Mouse (Mus musculus): Measurements from ENCODE around the gene Fkbp7. TPM values are rescaled to one million over a fixed set of nuclear protein-coding genes. Genes with fewer than 3 reads are reported as not detected.
A peak's percentile ranks its signal among the peaks of the same experiment; 100 is the strongest.

The Fkbp7 gene
- total RNA-seq (2021) = 1 to 10 TPM; 5.0 to 6.1 TPM
- long read RNA-seq, experiment 1, partial matches to known transcripts = 0 of 4 reads
- long read RNA-seq, experiment 1, other reads (novel, unspliced or antisense) = 2 of 4 reads
- long read RNA-seq, experiment 2, partial matches to known transcripts = 0 of 2 reads
- long read RNA-seq, experiment 2, other reads (novel, unspliced or antisense) = 1 of 2 reads

DNA sequence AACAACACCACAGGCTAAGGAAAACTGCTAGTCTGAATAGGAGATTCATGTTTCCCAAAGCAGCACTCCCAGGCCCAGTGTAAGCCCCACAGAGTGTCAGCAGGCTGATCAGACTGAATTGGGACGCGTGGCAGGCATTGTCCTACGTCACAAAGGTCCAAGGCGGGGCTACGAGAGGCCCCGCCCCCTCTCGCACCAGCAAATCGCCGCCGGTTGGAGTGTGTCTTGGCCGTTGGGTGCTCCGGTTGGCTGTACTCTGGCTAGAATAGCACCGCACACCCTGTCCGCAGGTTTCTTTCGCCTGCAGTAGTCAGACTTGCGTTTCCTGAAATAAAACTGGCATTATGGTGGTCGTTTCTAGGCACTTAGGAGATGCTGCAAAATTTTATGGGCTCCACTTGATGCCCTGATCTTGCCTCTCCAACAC lies at the start of gene Fkbp7:
Gene Fkbp7 (minus strand): TSS at position 151 of the 427 bp plus-strand sequence.
- H3K27ac ChIP-seq = peak within 1 kb of the TSS; percentile 77
- H3K4me3 ChIP-seq = peak within 1 kb of the TSS; percentile 65
- DNase-seq (ENCODE audit: low spot score in 2 of 2) = peak; percentile 89
- TF ChIP-seq CTCF (conservative IDR thresholded peaks at IDR 0.05) = no peak

DNA sequence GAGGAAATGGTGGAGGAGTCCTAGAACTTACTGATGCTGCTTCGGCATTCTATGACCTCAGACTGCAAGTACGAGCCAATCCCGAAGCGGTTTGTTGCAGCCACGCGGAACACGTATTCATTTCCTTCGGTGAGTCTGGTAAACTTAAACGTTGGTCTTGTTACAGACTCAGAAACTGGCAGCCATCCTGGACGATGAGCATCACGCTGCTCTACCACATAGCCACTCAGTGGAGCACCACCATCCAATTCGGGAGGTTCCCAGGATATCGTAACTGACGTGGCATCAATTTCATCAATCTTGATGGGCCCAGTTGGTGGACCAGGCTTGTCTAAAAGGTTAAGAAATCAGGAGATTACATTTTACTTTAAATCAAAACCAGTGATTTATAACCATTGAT lies 46.7 kb upstream of the Fkbp7 start:
- TF ChIP-seq CTCF (conservative IDR thresholded peaks at IDR 0.05) = no peak
- H3K27ac ChIP-seq = no peak overlapping the region
- no peak for DNase-seq (ENCODE audit: low spot score in 2 of 2)
- no peak overlapping the region for H3K4me3 ChIP-seq

DNA sequence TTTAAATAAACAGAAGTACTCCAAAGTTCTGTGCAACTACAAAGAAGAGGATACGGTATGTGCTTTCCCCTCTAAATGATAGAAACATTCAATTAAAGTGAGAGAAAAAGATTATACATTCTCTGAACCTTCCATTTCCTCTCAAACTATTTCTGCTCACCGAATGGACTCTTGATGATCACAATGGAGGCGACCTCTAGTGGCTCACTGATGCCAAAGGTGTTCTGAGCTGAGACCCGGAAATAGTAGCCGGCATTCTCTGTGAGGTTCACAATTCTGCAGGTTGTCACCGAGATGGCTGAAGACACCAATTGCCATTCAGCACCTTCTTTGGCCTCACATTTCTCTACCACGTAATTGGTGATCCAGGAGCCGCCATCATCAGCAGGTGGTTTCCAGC lies 42.1 kb upstream of the Fkbp7 start:
- Histone ChIP-seq H3K27ac (no peak overlapping the region), H3K4me3 (no peak overlapping the region)
- no peak for DNase-seq (ENCODE audit: low spot score in 2 of 2)
- peak; percentile 41 for TF ChIP-seq CTCF (conservative IDR thresholded peaks at IDR 0.05)

DNA sequence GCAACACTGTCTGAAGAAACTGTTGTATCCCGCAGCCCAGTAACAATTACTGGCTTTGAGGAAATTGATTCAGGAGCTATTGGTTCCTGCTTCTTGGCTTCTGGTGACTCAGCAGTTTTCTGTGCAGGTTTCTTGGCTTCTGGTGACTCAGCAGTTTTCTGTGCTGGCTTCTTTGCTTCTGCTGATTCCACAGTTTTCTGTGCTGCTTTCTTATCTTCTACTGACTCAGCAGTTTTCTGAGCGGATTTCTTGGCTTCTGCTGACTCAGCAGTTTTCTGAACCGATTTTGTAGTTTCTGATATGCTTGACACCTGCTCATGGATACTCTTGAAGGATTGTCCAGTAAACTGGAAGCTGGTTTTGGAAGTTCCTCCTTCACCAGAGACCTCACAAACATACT lies 35.6 kb upstream of the Fkbp7 start:
- TF ChIP-seq CTCF (conservative IDR thresholded peaks at IDR 0.05) = no peak
- Histone ChIP-seq H3K27ac (no peak overlapping the region), H3K4me3 (no peak overlapping the region)
- no peak for DNase-seq (ENCODE audit: low spot score in 2 of 2)

DNA sequence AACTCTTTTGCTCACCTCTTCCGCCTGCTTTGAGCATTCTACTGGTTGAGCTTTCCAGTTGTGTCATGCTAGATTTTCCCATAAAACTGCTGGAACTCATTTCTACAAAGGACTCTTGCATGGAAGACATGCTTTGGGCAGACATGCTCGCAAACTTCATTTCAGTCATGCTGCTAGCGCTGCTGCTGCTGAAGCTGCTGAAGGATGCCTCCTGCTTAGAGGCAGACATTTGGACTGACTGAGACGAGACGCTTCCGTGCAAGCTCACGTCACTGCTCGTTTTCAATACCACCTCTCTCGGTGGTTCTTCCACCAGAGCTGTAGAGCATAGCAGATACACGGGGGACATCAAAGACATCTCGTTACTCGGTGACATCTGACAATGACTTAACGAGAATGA lies 32.7 kb upstream of the Fkbp7 start:
- DNase-seq (ENCODE audit: low spot score in 2 of 2) = no peak
- no peak overlapping the region for H3K27ac ChIP-seq
- TF ChIP-seq CTCF (conservative IDR thresholded peaks at IDR 0.05) = no peak
- no peak overlapping the region for H3K4me3 ChIP-seq

DNA sequence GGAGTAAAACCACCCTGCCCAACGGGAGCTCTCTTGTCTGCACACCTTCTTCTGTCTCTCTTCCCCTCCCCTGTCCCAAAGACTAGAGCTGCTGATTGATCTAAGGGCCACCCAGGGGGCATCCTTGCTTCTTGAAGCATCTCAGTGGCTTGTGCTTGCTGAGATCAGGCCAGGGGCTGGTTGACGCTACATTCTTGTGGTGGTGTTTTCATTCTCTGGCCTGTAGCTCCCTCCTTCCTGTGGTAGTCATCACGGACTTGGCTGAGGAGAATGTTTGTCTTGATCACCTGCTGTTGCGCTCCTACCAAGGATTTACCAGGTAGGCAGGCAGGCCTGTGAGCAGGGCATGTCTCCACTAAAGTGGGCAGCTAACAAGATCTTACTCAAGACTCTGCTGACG lies 29.8 kb upstream of the Fkbp7 start:
- no peak for TF ChIP-seq CTCF (conservative IDR thresholded peaks at IDR 0.05)
- DNase-seq (ENCODE audit: low spot score in 2 of 2) = no peak

DNA sequence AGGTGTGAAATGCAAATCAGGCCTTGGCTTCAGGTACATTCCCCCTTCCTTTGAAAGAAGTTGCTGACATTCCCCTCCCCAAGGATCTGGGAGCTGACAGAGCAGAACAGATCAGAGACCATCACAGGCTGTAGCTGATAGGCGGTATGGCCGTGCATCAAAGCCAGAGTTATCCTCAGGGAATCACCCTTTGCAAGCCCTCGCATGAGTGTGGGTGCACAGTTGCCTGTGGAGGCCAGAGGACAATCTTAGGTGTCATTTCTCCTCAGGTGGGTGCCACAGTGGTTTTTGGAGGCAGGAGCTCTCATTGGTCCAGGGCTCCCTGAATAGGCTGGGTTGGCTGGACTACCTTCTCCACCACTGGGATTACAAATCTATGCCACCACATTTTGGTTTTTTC lies 29.3 kb upstream of the Fkbp7 start:
- no peak overlapping the region for H3K27ac ChIP-seq
- no peak overlapping the region for H3K4me3 ChIP-seq
- no peak for TF ChIP-seq CTCF (conservative IDR thresholded peaks at IDR 0.05)
- no peak for DNase-seq (ENCODE audit: low spot score in 2 of 2)

More for the DNA sequence above, 29.8 kb upstream of the Fkbp7 start:
- H3K4me3 ChIP-seq = no peak overlapping the region
- H3K27ac ChIP-seq = no peak overlapping the region

DNA sequence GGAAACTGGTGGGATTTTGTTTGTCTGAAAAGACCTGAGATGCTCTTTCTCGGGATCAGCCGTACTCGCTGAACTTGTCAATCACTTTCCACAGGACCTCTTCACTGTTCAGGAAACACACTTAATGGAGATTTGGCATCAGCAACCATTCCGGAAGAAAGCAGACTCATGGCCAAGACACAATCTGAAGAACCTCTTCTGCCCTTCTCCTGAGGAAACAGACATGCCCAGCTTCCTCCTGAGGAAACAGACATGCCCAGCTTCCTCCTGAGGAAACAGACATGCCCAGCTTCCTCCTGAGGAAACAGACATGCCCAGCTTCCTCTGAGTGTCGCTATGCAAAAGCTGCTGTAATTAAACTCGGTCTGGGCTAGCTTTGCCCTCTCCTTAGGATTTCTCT lies 22.4 kb upstream of the Fkbp7 start:
- DNase-seq (ENCODE audit: low spot score in 2 of 2) = no peak
- H3K27ac ChIP-seq = no peak overlapping the region
- TF ChIP-seq CTCF (conservative IDR thresholded peaks at IDR 0.05) = no peak
- no peak overlapping the region for H3K4me3 ChIP-seq

DNA sequence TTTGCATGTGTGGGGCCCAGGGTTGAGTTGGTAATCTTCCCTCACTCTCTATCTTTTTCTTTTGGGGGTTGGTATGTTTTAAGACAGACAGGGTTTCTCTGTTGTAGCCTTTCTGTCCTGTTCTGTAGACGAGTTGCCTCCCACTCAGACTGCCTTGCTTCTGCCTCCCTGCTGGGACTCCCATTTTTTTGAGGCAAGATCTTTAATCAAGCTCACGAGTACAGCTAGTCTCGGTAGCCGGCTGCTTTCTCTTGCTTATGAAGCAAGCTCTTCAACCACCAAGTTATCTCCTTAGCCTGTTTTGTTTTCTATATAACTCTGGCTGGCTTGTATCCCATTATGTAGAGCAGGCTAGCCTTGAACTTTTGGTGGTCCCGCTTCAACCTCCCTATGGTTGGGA lies 20.8 kb upstream of the Fkbp7 start:
- H3K4me3 ChIP-seq = no peak overlapping the region
- DNase-seq (ENCODE audit: low spot score in 2 of 2) = no peak
- no peak overlapping the region for H3K27ac ChIP-seq
- TF ChIP-seq CTCF (conservative IDR thresholded peaks at IDR 0.05) = no peak

DNA sequence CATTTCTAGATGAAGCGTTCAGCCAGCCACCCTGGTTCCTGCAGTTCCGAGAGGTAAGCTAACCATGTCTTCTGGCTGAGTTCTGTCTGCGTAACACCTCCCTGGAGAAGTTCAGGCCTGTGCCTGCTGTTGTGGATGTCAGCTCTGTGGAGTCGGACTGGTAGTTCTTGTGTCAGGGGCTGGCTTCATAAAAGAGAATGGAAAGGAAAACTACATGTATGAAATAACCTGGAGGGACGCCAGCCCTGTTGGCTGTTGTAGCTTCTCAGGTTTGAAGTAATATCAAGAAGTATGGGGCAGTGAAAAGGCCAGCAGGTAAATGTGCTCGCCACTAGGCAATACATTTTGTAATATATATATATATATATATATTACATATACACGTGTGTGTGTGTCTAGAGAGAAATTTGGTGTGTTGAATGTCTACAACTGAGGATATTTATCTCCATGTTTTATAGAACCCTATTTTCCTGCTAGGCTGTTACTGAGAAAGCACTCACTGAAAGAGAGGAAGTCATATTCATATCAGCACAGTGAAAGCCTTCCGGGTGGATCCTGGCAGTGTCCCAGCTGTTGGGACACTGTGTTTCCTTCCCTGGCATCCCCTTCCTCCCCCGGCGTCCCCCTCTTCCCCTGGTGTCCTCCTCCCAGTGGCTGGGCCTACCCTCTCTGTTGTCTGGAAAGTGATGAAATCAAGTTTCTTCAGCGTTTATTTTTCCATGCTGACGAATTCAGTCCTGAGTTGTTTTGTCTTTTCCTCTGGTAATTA lies 17.7 kb upstream of the Fkbp7 start:
- DNase-seq (ENCODE audit: low spot score in 2 of 2) = no peak
- no peak for TF ChIP-seq CTCF (conservative IDR thresholded peaks at IDR 0.05)
- Histone ChIP-seq H3K27ac (no peak overlapping the region), H3K4me3 (no peak overlapping the region)

DNA sequence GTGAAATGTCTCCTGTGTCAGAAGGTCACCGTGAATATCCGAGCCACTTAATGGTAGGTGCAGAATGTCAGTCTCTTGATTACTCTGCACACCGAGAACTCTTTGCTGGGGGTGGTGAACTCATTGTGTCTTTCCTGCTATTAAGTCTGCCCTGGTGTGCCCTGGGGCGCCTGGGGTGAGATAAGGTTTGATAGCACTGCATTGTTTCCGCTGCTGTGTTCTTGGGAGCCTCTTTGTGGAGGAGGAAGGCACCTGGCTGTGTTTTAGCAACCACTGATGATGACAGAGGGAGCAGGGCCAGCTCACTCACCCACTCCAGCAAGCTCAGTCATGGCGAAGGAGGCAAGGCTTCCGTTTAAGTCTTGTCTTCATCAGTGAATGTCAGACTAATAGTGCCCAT lies 15.2 kb upstream of the Fkbp7 start:
- TF ChIP-seq CTCF (conservative IDR thresholded peaks at IDR 0.05) = no peak
- no peak overlapping the region for H3K27ac ChIP-seq
- no peak overlapping the region for H3K4me3 ChIP-seq
- no peak for DNase-seq (ENCODE audit: low spot score in 2 of 2)

DNA sequence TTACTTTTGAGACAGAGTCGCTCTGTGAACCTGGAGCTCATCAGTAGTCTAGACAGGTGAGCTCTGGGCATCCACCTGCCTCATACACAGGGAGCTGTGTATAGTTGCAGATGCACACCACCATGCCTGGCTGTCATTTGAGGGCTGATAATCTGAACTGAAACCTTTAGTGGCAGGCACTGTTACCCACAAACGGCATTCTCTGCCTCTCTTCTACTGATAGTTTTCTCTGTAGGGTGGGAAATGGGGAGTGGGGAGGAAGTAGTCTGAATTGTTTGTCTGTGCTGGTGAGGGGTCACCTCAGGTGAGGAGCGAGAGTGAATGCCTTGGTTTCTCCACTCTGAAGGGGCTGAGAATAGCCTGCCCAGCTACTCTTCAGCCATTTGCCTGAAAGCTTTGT lies 14.7 kb upstream of the Fkbp7 start:
- no peak for DNase-seq (ENCODE audit: low spot score in 2 of 2)
- no peak overlapping the region for H3K4me3 ChIP-seq
- H3K27ac ChIP-seq = no peak overlapping the region
- TF ChIP-seq CTCF (conservative IDR thresholded peaks at IDR 0.05) = no peak

DNA sequence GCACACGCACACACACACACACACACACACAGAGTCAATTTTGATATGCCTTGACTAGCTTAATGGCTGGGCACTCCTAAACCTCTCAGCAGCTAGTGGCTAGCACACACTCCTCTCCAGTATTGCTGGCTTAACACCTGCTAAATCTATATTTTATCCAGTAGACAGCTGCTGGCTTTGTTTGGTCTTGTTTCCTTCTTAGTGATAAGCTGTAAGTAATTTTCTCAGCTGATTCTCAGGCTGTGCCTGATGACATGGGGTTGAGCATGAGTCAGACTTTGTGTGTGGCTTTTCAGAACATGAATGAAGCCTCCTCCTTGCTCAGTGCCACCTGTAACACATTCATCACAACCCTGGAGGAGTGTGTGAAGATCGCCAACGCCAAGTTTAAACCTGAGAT lies 14.1 kb upstream of the Fkbp7 start:
- Histone ChIP-seq H3K4me3 (no peak overlapping the region), H3K27ac (no peak overlapping the region)
- no peak for DNase-seq (ENCODE audit: low spot score in 2 of 2)
- no peak for TF ChIP-seq CTCF (conservative IDR thresholded peaks at IDR 0.05)

DNA sequence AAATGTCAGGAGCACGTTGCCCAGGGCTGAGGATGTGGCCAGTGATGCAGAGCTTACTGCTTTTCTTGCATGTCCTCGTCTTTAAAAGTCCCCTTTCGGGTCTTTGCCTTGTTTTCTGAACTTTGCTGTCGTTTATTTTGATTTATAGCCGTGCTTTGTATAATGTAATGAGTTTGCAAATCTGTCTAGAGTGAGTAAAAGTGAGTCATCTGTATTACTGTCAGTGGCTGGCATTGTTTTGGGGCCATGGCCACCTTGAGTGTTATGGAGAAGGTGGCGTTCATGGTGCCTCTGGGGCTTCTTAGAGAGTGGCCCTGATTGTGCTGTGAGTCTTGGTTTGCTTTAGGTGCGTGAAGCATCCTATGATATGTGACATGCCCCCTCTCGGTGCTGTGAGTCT lies 9.4 kb upstream of the Fkbp7 start:
- DNase-seq (ENCODE audit: low spot score in 2 of 2) = no peak
- no peak for TF ChIP-seq CTCF (conservative IDR thresholded peaks at IDR 0.05)
- Histone ChIP-seq H3K27ac (no peak overlapping the region), H3K4me3 (no peak overlapping the region)
